Mouse (Mus musculus) liver, adult 2 months (tissue): ENCODE measurements around the gene Fgfr1op2.

Experiments
- CTCF ChIP-seq: fragments of 200-500 bp; IDR thresholded peaks from 2 replicates; pipeline ENCODE4 v1.5.1; 2011; ENCODE audit warnings: low read depth, low read length, control low read depth
- POLR2A ChIP-seq: fragments of 200-500 bp; IDR thresholded peaks from 2 replicates; pipeline ENCODE4 v1.6.1; 2011; ENCODE audit warnings: low read length, control low read depth; ENCODE audit not compliant: insufficient read depth; ENCODE audit errors: extremely low read depth

GRCm38 (mm10) chr6:146634015-146634722 lies 57.2 kb downstream of the Fgfr1op2 start:
- TF ChIP-seq CTCF: 0 out of 2 replicates have a peak, but pooled peaks have one; percentile 3
- 0 out of 2 replicates have a peak, but pooled peaks have one; percentile 34 for TF ChIP-seq POLR2A
